Mouse (Mus musculus): ENCODE measurements around the gene Gnai2. TPM values are rescaled to one million over a fixed set of nuclear protein-coding genes. Genes with fewer than 3 reads are reported as not detected.
A peak's percentile ranks its signal among the peaks of the same experiment; 100 is the strongest.

Gnai2 gene
- polyA plus RNA-seq, 1 experiment from 2014 or later, result 336 TPM

DNA sequence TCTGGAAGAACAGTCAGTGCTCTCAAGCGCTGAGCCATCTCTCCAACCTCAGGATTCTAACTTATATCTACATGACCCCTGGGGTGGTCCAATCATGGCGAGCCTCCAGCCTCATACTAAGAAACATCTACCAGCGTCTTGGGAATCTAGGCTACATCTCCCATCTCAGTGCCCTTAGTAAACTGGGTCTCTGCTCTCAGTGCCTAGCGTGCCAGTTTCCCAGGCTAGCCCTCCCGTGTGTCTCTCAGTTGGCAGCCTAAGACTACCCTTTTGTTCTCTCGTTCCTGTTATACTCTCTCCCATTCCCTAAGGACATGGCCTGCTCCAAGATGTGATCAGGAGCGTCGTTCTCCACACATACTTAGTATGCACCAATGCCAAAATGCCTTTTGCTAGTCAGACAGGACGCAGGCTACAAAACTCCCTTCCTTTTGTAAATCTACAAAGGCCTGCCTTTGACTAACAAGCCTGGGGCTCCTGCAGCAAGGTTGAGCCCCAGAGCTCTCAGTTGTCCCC is 3.8 kb downstream of the Gnai2 start:
- DNase-seq (ENCODE audit: low spot score), result no peak

GRCm38 (mm10) chr9:107630576-107630975 is 4.6 kb downstream of the Gnai2 start:
- Histone ChIP-seq H3K4me3 (ENCODE audit: low read depth, low read length) (no peak overlapping the region), H3K9me3 (ENCODE audit: control insufficient read depth, low read length) (no peaks in the 10 kb centered on the region), H3K27ac (ENCODE audit: low read depth) (peak overlapping the region; percentile 74; the same call in 1 of the 2 replicates), H3K4me1 (replicated peaks; ENCODE audit: control insufficient read depth, insufficient read depth, low read length) (peaks cover 68% of the 10 kb centered on the region), H3K9ac (ENCODE audit: low read length) (0 out of 2 replicates have a peak overlapping the region, but pooled peaks have one; percentile 25), H3K4me2 (ENCODE audit: low read length) (peak overlapping the region; percentile 33; the same call in 1 of the 2 replicates), H3K27me3 (replicated peaks; ENCODE audit: control insufficient read depth, insufficient read depth, low read length) (no peaks in the 10 kb centered on the region), H3K36me3 (ENCODE audit: control insufficient read depth, insufficient read depth, low read length) (peaks cover 18% of the 10 kb centered on the region; the same call in 1 of the 2 replicates)
- ATAC-seq (replicated peaks; ENCODE audit: low FRiP score, low TSS enrichment, low read depth) (no peak), DNase-seq (ENCODE audit: low spot score) (no peak)
- 4% methylated on average over 4 of the region's 4 CpGs for WGBS

More for the DNA sequence above, 3.8 kb downstream of the Gnai2 start:
- 75% methylated on average over 9 of the region's 9 CpGs for WGBS
- no peak for ATAC-seq (replicated peaks; ENCODE audit: low FRiP score, low TSS enrichment, low read depth)
- Histone ChIP-seq H3K36me3 (ENCODE audit: control insufficient read depth, insufficient read depth, low read length) (peaks cover 17% of the 10 kb centered on the region; the same call in 1 of the 2 replicates), H3K4me2 (ENCODE audit: low read length) (peak overlapping the region; percentile 25; the same call in 1 of the 2 replicates), H3K27me3 (replicated peaks; ENCODE audit: control insufficient read depth, insufficient read depth, low read length) (no peaks in the 10 kb centered on the region), H3K4me3 (ENCODE audit: low read depth, low read length) (no peak overlapping the region), H3K9me3 (ENCODE audit: control insufficient read depth, low read length) (no peaks in the 10 kb centered on the region), H3K4me1 (replicated peaks; ENCODE audit: control insufficient read depth, insufficient read depth, low read length) (peaks cover 74% of the 10 kb centered on the region), H3K9ac (ENCODE audit: low read length) (no peak overlapping the region), H3K27ac (ENCODE audit: low read depth) (no peak overlapping the region)

DNA sequence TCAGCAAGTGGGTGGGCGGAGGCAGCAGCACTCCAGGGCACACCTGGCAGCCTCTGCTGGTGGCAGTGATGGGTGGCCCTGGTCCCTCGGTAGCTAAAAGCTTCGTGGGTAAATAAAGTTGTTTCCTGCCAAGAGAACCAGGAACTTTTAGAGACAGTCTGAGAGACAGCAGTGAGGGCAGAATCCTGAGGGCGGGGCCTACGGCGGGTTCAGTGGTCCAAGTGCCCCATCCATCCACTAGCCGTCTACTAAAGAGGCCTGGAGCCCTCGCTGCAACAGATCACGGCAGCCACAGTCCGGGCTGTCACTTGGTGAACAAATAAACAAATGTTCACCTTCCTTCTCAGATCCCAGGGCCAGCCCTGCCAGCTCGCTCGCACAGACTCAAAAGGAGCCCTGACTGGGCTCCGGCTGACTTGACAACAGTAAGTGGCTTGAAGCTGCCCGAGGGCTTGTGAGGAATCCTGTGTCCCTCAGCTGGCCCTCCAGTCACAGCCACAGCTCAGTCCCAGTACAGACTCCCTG is 5.2 kb downstream of the Gnai2 start:
- Histone ChIP-seq H3K4me3 (ENCODE audit: low read depth, low read length) (no peak overlapping the region), H3K4me2 (ENCODE audit: low read length) (peak overlapping the region; percentile 33), H3K9ac (ENCODE audit: low read length) (peak overlapping the region; percentile 25; the same call in 1 of the 2 replicates), H3K27me3 (replicated peaks; ENCODE audit: control insufficient read depth, insufficient read depth, low read length) (no peaks in the 10 kb centered on the region), H3K9me3 (ENCODE audit: control insufficient read depth, low read length) (no peaks in the 10 kb centered on the region), H3K36me3 (ENCODE audit: control insufficient read depth, insufficient read depth, low read length) (peaks cover 21% of the 10 kb centered on the region; the same call in 1 of the 2 replicates), H3K27ac (ENCODE audit: low read depth) (peak overlapping the region; percentile 74; the same call in 1 of the 2 replicates), H3K4me1 (replicated peaks; ENCODE audit: control insufficient read depth, insufficient read depth, low read length) (peaks cover 66% of the 10 kb centered on the region)
- DNase-seq (ENCODE audit: low spot score), result peak; percentile 62
- ATAC-seq (replicated peaks; ENCODE audit: low FRiP score, low TSS enrichment, low read depth), result no peak
- WGBS, result 23% methylated on average over 14 of the region's 14 CpGs

DNA sequence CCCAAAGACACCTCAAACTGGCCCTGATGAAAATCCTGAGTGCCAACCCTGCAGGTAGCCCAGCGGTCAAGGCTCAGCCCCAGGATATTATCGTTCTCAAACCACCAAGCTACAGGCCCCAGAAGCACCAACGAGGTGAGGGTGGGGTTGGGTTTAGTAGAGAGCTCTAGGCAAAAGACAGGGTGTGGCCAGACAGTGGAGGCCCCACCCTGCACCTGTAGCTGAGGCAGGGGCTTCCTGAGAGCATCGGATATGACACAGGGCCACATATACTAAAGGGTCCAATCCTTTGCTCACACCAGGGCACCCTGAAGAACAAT is 5.8 kb downstream of the Gnai2 start:
- H3K9ac ChIP-seq (ENCODE audit: low read length), result no peak overlapping the region
- 32% methylated on average over 4 of the region's 4 CpGs for WGBS
- H3K4me1 ChIP-seq (replicated peaks; ENCODE audit: control insufficient read depth, insufficient read depth, low read length), result peaks cover 70% of the 10 kb centered on the region

GRCm38 (mm10) chr9:107628721-107629410 is 6.3 kb downstream of the Gnai2 start:
- no peak for ATAC-seq (replicated peaks; ENCODE audit: low FRiP score, low TSS enrichment, low read depth)
- Histone ChIP-seq H3K27ac (ENCODE audit: low read depth) (peak overlapping the region; percentile 55; the same call in 1 of the 2 replicates), H3K4me3 (ENCODE audit: low read depth, low read length) (no peak overlapping the region), H3K27me3 (replicated peaks; ENCODE audit: control insufficient read depth, insufficient read depth, low read length) (no peaks in the 10 kb centered on the region), H3K4me2 (ENCODE audit: low read length) (0 out of 2 replicates have a peak overlapping the region, but pooled peaks have one; percentile 20), H3K9ac (ENCODE audit: low read length) (no peak overlapping the region), H3K4me1 (replicated peaks; ENCODE audit: control insufficient read depth, insufficient read depth, low read length) (peaks cover 70% of the 10 kb centered on the region), H3K36me3 (ENCODE audit: control insufficient read depth, insufficient read depth, low read length) (peaks cover 26% of the 10 kb centered on the region), H3K9me3 (ENCODE audit: control insufficient read depth, low read length) (no peaks in the 10 kb centered on the region)
- WGBS, result 46% methylated on average over 15 of the region's 15 CpGs
- no peak for DNase-seq (ENCODE audit: low spot score)

More for the DNA sequence above, 5.8 kb downstream of the Gnai2 start:
- Histone ChIP-seq H3K9me3 (ENCODE audit: control insufficient read depth, low read length) (no peaks in the 10 kb centered on the region), H3K4me2 (ENCODE audit: low read length) (peak overlapping the region; percentile 33; the same call in 1 of the 2 replicates), H3K36me3 (ENCODE audit: control insufficient read depth, insufficient read depth, low read length) (peaks cover 23% of the 10 kb centered on the region; the same call in 1 of the 2 replicates), H3K4me3 (ENCODE audit: low read depth, low read length) (no peak overlapping the region), H3K27ac (ENCODE audit: low read depth) (peak overlapping the region; percentile 74; the same call in 1 of the 2 replicates), H3K27me3 (replicated peaks; ENCODE audit: control insufficient read depth, insufficient read depth, low read length) (no peaks in the 10 kb centered on the region)
- no peak for ATAC-seq (replicated peaks; ENCODE audit: low FRiP score, low TSS enrichment, low read depth)
- no peak for DNase-seq (ENCODE audit: low spot score)

- peak overlapping the region; percentile 37 for H3K9ac ChIP-seq (ENCODE audit: low read length)
- peak overlapping the region; percentile 3 for H3K4me2 ChIP-seq (ENCODE audit: low read length)
- no peak for ATAC-seq (replicated peaks; ENCODE audit: low FRiP score, low TSS enrichment, low read depth)
- DNase-seq (ENCODE audit: low spot score), result no peak
- peaks cover 67% of the 10 kb centered on the region for H3K4me1 ChIP-seq (replicated peaks; ENCODE audit: control insufficient read depth, insufficient read depth, low read length)
- no peaks in the 10 kb centered on the region for H3K9me3 ChIP-seq (ENCODE audit: control insufficient read depth, low read length)
- H3K4me3 ChIP-seq (ENCODE audit: low read depth, low read length), result no peak overlapping the region
- H3K27me3 ChIP-seq (replicated peaks; ENCODE audit: control insufficient read depth, insufficient read depth, low read length), result no peaks in the 10 kb centered on the region
- peak overlapping the region; percentile 75 for H3K27ac ChIP-seq (ENCODE audit: low read depth)
- WGBS, result 40% methylated on average over 20 of the region's 20 CpGs
- peaks cover 32% of the 10 kb centered on the region for H3K36me3 ChIP-seq (ENCODE audit: control insufficient read depth, insufficient read depth, low read length)
These were observed 7.5 kb downstream of the Gnai2 start for GRCm38 (mm10) chr9:107627387-107628255.

DNA sequence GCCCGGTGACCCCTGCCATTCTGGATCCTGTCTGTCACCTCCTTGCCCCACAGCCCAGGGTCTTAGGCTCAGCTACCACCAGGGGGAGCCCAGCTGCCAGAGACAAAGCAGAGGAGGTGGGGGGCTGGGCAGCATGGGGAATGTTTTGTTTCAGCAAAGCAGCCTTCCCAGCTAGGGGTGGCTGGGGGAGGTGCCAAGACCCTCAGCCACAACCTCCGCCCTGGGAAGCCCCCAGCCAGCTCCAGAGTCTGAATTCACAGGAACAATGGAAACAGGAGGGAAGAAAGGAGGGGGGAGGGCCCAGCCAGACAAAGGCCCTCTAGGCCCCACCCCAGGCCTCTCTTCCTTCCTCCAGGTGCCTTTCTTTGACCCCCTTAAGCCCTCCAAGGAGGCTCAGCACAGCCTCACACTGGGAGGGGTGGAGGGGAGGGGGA is 8.3 kb downstream of the Gnai2 start:
- H3K4me2 ChIP-seq (ENCODE audit: low read length), result peak overlapping the region; percentile 3
- no peak overlapping the region for H3K4me3 ChIP-seq (ENCODE audit: low read depth, low read length)

More for the DNA sequence above, 8.3 kb downstream of the Gnai2 start:
- WGBS, result 0% methylated on average over 2 of the region's 2 CpGs
- Histone ChIP-seq H3K9me3 (ENCODE audit: control insufficient read depth, low read length) (no peaks in the 10 kb centered on the region), H3K27ac (ENCODE audit: low read depth) (peak overlapping the region; percentile 75), H3K4me1 (replicated peaks; ENCODE audit: control insufficient read depth, insufficient read depth, low read length) (peaks cover 60% of the 10 kb centered on the region), H3K9ac (ENCODE audit: low read length) (peak overlapping the region; percentile 37; the same call in 1 of the 2 replicates), H3K27me3 (replicated peaks; ENCODE audit: control insufficient read depth, insufficient read depth, low read length) (no peaks in the 10 kb centered on the region), H3K36me3 (ENCODE audit: control insufficient read depth, insufficient read depth, low read length) (peaks cover 31% of the 10 kb centered on the region)
- ATAC-seq (replicated peaks; ENCODE audit: low FRiP score, low TSS enrichment, low read depth) (peak; percentile 53), DNase-seq (ENCODE audit: low spot score) (peak; percentile 95)

Measured in intestine, embryonic 14.5 days (tissue).